Mouse (Mus musculus) brown adipose tissue, adult 24 weeks (tissue): ENCODE results near the gene Eif4h. TPM values are rescaled to one million over a fixed set of nuclear protein-coding genes. Genes with fewer than 3 reads are reported as not detected.
A peak's percentile ranks its signal among the peaks of the same experiment; 100 is the strongest.

Experiments
- H3K27ac ChIP-seq: fragments of 200-500 bp; replicated peaks from 2 replicates; pipeline ENCODE4 v1.5.1; 2012; ENCODE audit warnings: low read depth, mild to moderate bottlenecking, low read length
- H3K4me1 ChIP-seq: fragments of 200-500 bp; 2 replicates; pipeline ENCODE4 v1.6.1; 2012; ENCODE audit warnings: low read length, mixed read lengths; ENCODE audit not compliant: control insufficient read depth, insufficient read depth, insufficient read length
- H3K4me3 ChIP-seq: fragments of 200-500 bp; 2 replicates; pipeline ENCODE4 v1.5.1; 2012; ENCODE audit warnings: low read depth, mild to moderate bottlenecking, low read length, moderate library complexity; ENCODE audit not compliant: insufficient read depth
- polyA plus RNA-seq: library from polyadenylated mRNA; stranded (reverse); fragments of >200 nt; gene quantifications from 2 replicates; pipeline ENCODE4 v1.2.4, GENCODE M21; 2012; ENCODE audit not compliant: missing spikeins, insufficient read depth, insufficient read length

Gene Eif4h
- polyA plus RNA-seq, 1 experiment: 116 TPM

- Histone ChIP-seq H3K4me1 (peaks cover 19% of the 10 kb centered on the region), H3K4me3 (no peak overlapping the region), H3K27ac (no peak overlapping the region)
Measured at GRCm38 (mm10) chr5:134632841-134633240, 6.4 kb downstream of the Eif4h start.

DNA sequence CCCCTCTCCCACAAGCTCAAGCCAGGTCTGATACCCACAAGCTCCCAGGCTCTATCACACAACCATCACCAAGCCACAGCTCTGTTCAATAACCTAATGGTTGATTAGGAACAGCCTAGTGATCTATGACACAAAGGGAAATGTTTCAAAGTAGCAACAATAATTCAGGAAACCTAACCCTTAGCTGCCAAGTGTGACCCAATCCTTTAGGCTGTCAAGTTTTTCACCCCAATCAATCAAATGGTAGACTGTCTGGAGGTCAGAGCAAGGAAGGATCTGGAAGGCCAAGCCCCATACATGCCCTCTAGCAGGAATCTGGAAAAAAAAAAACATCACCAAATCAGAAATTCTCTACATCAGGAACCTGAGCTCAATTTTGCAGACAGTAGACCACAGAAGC lies 8.5 kb downstream of the Eif4h start:
- peak overlapping the region; percentile 85 for H3K27ac ChIP-seq
- no peak overlapping the region for H3K4me3 ChIP-seq
- H3K4me1 ChIP-seq: peaks cover 12% of the 10 kb centered on the region; the same call in 1 of the 2 replicates

- H3K27ac ChIP-seq: no peak overlapping the region
- H3K4me3 ChIP-seq: no peak overlapping the region
- peaks cover 12% of the 10 kb centered on the region; the same call in 1 of the 2 replicates for H3K4me1 ChIP-seq
Measured at GRCm38 (mm10) chr5:134629508-134629907, 9.8 kb downstream of the Eif4h start.

GRCm38 (mm10) chr5:134622069-134622468 lies 17.2 kb downstream of the Eif4h start:
- H3K4me3 ChIP-seq: no peak overlapping the region
- H3K4me1 ChIP-seq: no peaks in the 10 kb centered on the region
- H3K27ac ChIP-seq: no peak overlapping the region

- H3K4me3 ChIP-seq: no peak overlapping the region
- no peak overlapping the region for H3K27ac ChIP-seq
- no peaks in the 10 kb centered on the region for H3K4me1 ChIP-seq
Measured at GRCm38 (mm10) chr5:134621099-134621640, 18.1 kb downstream of the Eif4h start.

DNA sequence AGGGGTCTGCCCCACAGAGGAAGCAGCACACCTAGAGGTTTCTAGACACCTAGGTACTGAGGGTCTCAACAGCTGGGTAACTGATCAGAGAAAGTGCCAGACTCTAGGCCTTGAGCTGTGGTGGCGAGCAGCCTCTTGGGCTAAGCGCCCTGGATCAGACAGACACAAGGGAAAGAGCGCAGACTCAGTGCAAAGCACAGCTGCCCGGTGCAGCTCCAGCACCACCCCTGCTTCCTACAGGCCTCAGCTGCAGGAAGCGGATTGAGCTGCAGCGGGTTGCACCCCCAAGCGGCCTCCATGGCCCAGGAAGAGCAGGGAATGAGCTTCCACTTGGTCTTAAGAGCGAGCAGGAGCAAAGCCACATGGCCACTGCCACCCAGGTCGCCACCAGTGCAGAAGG lies 18.8 kb downstream of the Eif4h start:
- H3K4me1 ChIP-seq: no peaks in the 10 kb centered on the region
- H3K27ac ChIP-seq: no peak overlapping the region
- no peak overlapping the region for H3K4me3 ChIP-seq

GRCm38 (mm10) chr5:134617071-134617470 lies 22.2 kb downstream of the Eif4h start:
- Histone ChIP-seq H3K27ac (no peak overlapping the region), H3K4me3 (no peak overlapping the region), H3K4me1 (no peaks in the 10 kb centered on the region)

DNA sequence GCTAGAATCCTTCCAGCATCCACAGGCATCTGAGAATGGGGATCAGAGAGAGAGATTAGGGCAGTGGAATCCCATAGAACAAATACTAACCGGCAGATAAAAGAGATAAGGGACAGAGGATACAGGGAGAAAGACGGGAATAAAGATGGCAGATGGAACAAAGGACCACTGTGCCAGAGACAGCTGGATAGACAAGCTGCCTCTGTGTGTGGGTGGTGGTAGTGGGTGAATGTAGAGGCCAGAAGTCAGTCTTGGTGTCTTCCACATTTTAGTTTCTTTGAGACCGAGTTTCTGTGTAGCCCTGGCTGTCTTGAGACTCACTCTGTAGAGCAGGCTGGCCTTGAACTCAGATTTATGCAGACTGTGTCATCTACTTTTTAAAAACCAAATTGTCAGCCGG lies 23.5 kb downstream of the Eif4h start:
- Histone ChIP-seq H3K27ac (0 out of 2 replicates have a peak overlapping the region, but pooled peaks have one; percentile 1), H3K4me3 (no peak overlapping the region), H3K4me1 (no peaks in the 10 kb centered on the region)

DNA sequence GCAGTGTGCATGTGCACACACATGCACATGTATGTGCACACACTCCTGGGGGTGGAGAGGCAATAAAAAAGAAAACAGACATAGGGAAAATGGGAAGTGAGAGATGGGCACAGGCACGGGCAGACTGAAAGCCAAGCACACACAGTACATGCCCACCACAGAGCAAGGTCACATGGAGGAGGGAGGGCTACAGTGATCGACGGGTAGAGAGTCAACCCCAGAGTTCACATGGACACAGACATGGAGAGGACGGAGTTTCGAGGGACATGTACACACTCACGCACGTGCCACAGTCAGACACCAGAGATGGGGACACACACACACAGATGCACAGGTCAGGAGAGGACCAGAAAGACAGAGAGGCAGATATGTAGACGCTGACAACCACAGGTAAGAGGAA lies 23.9 kb downstream of the Eif4h start:
- Histone ChIP-seq H3K27ac (0 out of 2 replicates have a peak overlapping the region, but pooled peaks have one; percentile 1), H3K4me3 (no peak overlapping the region), H3K4me1 (no peaks in the 10 kb centered on the region)

- no peaks in the 10 kb centered on the region for H3K4me1 ChIP-seq
- peak within 1 kb of the TSS; percentile 33 for H3K4me3 ChIP-seq
- peak within 1 kb of the TSS; percentile 61 for H3K27ac ChIP-seq
Measured at GRCm38 (mm10) chr5:134614802-134615201, 24.5 kb downstream of the Eif4h start, which contains the start of gene Lat2. Gene Lat2 (minus strand): TSS chr5:134615025.

DNA sequence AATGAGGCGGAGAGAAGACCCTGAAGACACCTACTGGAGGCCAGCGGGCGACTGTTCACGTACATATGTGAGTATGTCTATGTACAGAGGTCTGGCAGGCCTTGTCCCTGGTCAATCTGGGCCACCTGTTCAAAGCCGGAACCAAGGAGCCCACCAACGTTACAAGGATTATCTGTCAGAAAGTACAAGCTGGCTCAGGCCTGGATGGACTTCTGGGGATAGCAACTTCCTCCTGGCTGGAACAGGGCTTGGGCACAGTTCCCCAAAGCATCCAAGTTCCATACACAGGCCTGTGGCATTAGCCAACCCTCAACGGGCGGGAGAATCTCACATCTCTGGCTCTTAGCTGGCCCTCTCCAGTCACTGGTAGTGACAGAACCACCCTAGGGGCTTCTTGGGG lies 25.0 kb downstream of the Eif4h start:
- no peaks in the 10 kb centered on the region for H3K4me1 ChIP-seq
- H3K27ac ChIP-seq: peak overlapping the region; percentile 61
- peak overlapping the region; percentile 33 for H3K4me3 ChIP-seq

- Histone ChIP-seq H3K4me1 (no peaks in the 10 kb centered on the region), H3K27ac (peak overlapping the region; percentile 61), H3K4me3 (peak overlapping the region; percentile 33; the same call in 1 of the 2 replicates)
Measured at GRCm38 (mm10) chr5:134613727-134614126, 25.6 kb downstream of the Eif4h start.

GRCm38 (mm10) chr5:134611810-134612521 lies 27.3 kb downstream of the Eif4h start:
- H3K4me1 ChIP-seq: no peaks in the 10 kb centered on the region
- H3K27ac ChIP-seq: no peak overlapping the region
- no peak overlapping the region for H3K4me3 ChIP-seq

DNA sequence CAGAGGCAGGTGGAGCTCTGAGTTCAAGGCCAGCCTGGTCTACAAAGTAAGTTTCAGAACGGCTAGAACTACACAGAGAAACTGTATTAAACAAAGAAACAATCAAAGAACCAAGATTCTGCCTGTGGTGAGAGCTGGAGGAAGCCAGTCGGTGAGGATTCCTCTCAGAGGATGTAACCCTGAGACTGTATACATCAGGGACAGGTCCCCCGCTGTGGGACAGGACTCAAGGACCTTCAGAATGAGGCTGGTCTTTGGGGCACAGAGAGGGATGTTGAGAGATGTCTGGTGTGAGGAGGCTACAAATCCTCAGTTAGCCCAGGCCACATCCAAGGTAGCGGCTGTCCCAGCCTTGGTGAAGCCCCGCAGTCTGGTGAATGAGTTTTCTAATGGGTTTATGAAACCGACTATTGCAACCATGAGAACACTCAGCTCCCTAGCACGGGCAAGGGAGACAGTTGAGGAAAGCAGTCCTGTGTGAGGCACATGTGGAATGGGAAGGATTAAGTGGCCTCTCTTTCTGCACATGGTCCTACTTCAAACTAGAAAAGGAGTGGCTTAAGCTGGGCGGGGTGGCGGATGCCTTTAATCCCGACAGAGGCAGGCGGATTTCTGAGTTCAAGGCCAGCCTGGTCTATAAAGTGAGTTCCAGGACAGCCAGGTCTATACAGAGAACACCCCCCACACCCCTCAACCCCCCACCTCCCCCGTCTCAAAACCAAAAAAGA lies 29.2 kb downstream of the Eif4h start:
- no peaks in the 10 kb centered on the region for H3K4me1 ChIP-seq
- no peak overlapping the region for H3K27ac ChIP-seq
- H3K4me3 ChIP-seq: no peak overlapping the region

GRCm38 (mm10) chr5:134607121-134607520 lies 32.2 kb downstream of the Eif4h start:
- H3K4me1 ChIP-seq: no peaks in the 10 kb centered on the region
- H3K27ac ChIP-seq: no peak overlapping the region
- no peak overlapping the region for H3K4me3 ChIP-seq
